Mouse (Mus musculus): Measurements from ENCODE around the gene Mknk1. TPM values are rescaled to one million over a fixed set of nuclear protein-coding genes. Genes with fewer than 3 reads are reported as not detected.

The Mknk1 gene
- polyA plus RNA-seq, 1 experiment from 2014 or later: 29.6 TPM

GRCm38 (mm10) chr4:115906791-115907190 is 67.8 kb downstream of the Mknk1 start:
- 85% methylated on average over 3 of the region's 3 CpGs for WGBS
- no peaks in the 10 kb centered on the region for H3K36me3 ChIP-seq
- DNase-seq (ENCODE audit: low spot score): no peak
- peaks cover 93% of the 10 kb centered on the region for H3K27me3 ChIP-seq (ENCODE audit: low read depth, poor library complexity, severe bottlenecking)
- no peak overlapping the region for H3K27ac ChIP-seq
- peaks cover 36% of the 10 kb centered on the region for H3K4me1 ChIP-seq
- H3K9me3 ChIP-seq (replicated peaks): no peaks in the 10 kb centered on the region
- no peak overlapping the region for H3K4me3 ChIP-seq

GRCm38 (mm10) chr4:115907994-115908393 is 69.0 kb downstream of the Mknk1 start:
- WGBS: 77% methylated on average over 1 of the region's 1 CpGs
- Histone ChIP-seq H3K36me3 (no peaks in the 10 kb centered on the region), H3K4me1 (peaks cover 40% of the 10 kb centered on the region), H3K27ac (no peak overlapping the region), H3K27me3 (ENCODE audit: low read depth, poor library complexity, severe bottlenecking) (peaks cover 94% of the 10 kb centered on the region), H3K4me3 (no peak overlapping the region), H3K9me3 (replicated peaks) (no peaks in the 10 kb centered on the region)
- DNase-seq (ENCODE audit: low spot score): no peak

- no peak for DNase-seq (ENCODE audit: low spot score)
- Histone ChIP-seq H3K4me3 (no peak overlapping the region), H3K27ac (no peak overlapping the region), H3K9me3 (replicated peaks) (no peaks in the 10 kb centered on the region), H3K36me3 (no peaks in the 10 kb centered on the region), H3K27me3 (ENCODE audit: low read depth, poor library complexity, severe bottlenecking) (peaks cover 94% of the 10 kb centered on the region), H3K4me1 (peaks cover 40% of the 10 kb centered on the region)
- whole genome bisulfite sequencing: 29% methylated on average over 7 of the region's 7 CpGs
These were observed 69.6 kb downstream of the Mknk1 start for GRCm38 (mm10) chr4:115908641-115909040.

GRCm38 (mm10) chr4:115911586-115911985 is 72.6 kb downstream of the Mknk1 start:
- DNase-seq (ENCODE audit: low spot score): no peak
- Histone ChIP-seq H3K27ac (peak overlapping the region; percentile 46; the same call in 1 of the 2 replicates), H3K4me3 (peak overlapping the region; percentile 18; the same call in 1 of the 2 replicates), H3K4me1 (peaks cover 17% of the 10 kb centered on the region), H3K36me3 (no peaks in the 10 kb centered on the region), H3K9me3 (replicated peaks) (no peaks in the 10 kb centered on the region), H3K27me3 (ENCODE audit: low read depth, poor library complexity, severe bottlenecking) (peaks cover 86% of the 10 kb centered on the region)
- WGBS: 1% methylated on average over 4 of the region's 4 CpGs

- WGBS: 85% methylated on average over 16 of the region's 16 CpGs
- Histone ChIP-seq H3K27me3 (ENCODE audit: low read depth, poor library complexity, severe bottlenecking) (peaks cover 97% of the 10 kb centered on the region), H3K36me3 (no peaks in the 10 kb centered on the region), H3K27ac (no peak overlapping the region), H3K4me1 (peaks cover 11% of the 10 kb centered on the region), H3K4me3 (no peak overlapping the region), H3K9me3 (replicated peaks) (no peaks in the 10 kb centered on the region)
- no peak for DNase-seq (ENCODE audit: low spot score)
These were observed 80.9 kb downstream of the Mknk1 start for GRCm38 (mm10) chr4:115919911-115920310.

- DNase-seq (ENCODE audit: low spot score): no peak
- no peaks in the 10 kb centered on the region for H3K36me3 ChIP-seq
- 86% methylated on average over 5 of the region's 5 CpGs for WGBS
These were observed 83.7 kb downstream of the Mknk1 start for GRCm38 (mm10) chr4:115922688-115923087.

GRCm38 (mm10) chr4:115923262-115923880 is 84.4 kb downstream of the Mknk1 start:
- DNase-seq (ENCODE audit: low spot score): no peak
- no peak overlapping the region for H3K4me3 ChIP-seq
- peaks cover 3% of the 10 kb centered on the region; the same call in 1 of the 2 replicates for H3K4me1 ChIP-seq
- H3K27me3 ChIP-seq (ENCODE audit: low read depth, poor library complexity, severe bottlenecking): peaks cover 96% of the 10 kb centered on the region
- no peaks in the 10 kb centered on the region for H3K36me3 ChIP-seq
- WGBS: 75% methylated on average over 16 of the region's 16 CpGs
- H3K27ac ChIP-seq: no peak overlapping the region
- no peaks in the 10 kb centered on the region for H3K9me3 ChIP-seq (replicated peaks)

More at GRCm38 (mm10) chr4:115922688-115923087, 83.7 kb downstream of the Mknk1 start:
- no peaks in the 10 kb centered on the region for H3K9me3 ChIP-seq (replicated peaks)
- no peak overlapping the region for H3K4me3 ChIP-seq
- H3K27ac ChIP-seq: no peak overlapping the region
- peaks cover 96% of the 10 kb centered on the region for H3K27me3 ChIP-seq (ENCODE audit: low read depth, poor library complexity, severe bottlenecking)
- peaks cover 10% of the 10 kb centered on the region for H3K4me1 ChIP-seq

GRCm38 (mm10) chr4:115927637-115928036 is 88.6 kb downstream of the Mknk1 start:
- no peak for DNase-seq (ENCODE audit: low spot score)
- 52% methylated on average over 7 of the region's 7 CpGs for WGBS
- Histone ChIP-seq H3K36me3 (no peaks in the 10 kb centered on the region), H3K27me3 (ENCODE audit: low read depth, poor library complexity, severe bottlenecking) (peaks cover 96% of the 10 kb centered on the region), H3K27ac (no peak overlapping the region), H3K4me3 (no peak overlapping the region), H3K4me1 (0 out of 2 replicates have a peak, but pooled peaks cover 3% of the 10 kb centered on the region), H3K9me3 (replicated peaks) (no peaks in the 10 kb centered on the region)

Other genes with a start within 250 kb of the Mknk1 start
- not detected in 2 replicates for gene Cyp4a32, start 238.2 kb upstream of the Mknk1 start, polyA plus RNA-seq (2016; fragmentation: Nextera tagmentation; extraction: Ambion mirVana)
- not detected in 2 replicates for gene Cyp4b1, start 191.5 kb upstream of the Mknk1 start, polyA plus RNA-seq (2016; fragmentation: Nextera tagmentation; extraction: Ambion mirVana)
- 30.8 and 34.0 TPM in 2 replicates for gene Efcab14, start 101.5 kb upstream of the Mknk1 start, polyA plus RNA-seq (2016; fragmentation: Nextera tagmentation; extraction: Ambion mirVana)
- gene Tex38, start 58.2 kb upstream of the Mknk1 start, polyA plus RNA-seq (2016; fragmentation: Nextera tagmentation; extraction: Ambion mirVana): 0.43 TPM in 1 of 2 replicates, not detected in the other
- gene Atpaf1, start 54.4 kb upstream of the Mknk1 start, polyA plus RNA-seq (2016; fragmentation: Nextera tagmentation; extraction: Ambion mirVana): 55.8 and 58.0 TPM in 2 replicates
- 4.4 and 6.5 TPM in 2 replicates for gene Mob3c, start 11.1 kb upstream of the Mknk1 start, polyA plus RNA-seq (2016; fragmentation: Nextera tagmentation; extraction: Ambion mirVana)
- not detected in 2 replicates for gene Kncn, start 45.2 kb downstream of the Mknk1 start, polyA plus RNA-seq (2016; fragmentation: Nextera tagmentation; extraction: Ambion mirVana)
- gene 6430628N08Rik, start 51.5 kb downstream of the Mknk1 start, polyA plus RNA-seq (2016; fragmentation: Nextera tagmentation; extraction: Ambion mirVana): 0.11 TPM in 1 of 2 replicates, not detected in the other
- 0.05 and 0.11 TPM in 2 replicates for gene Dmbx1, start 100.7 kb downstream of the Mknk1 start, polyA plus RNA-seq (2016; fragmentation: Nextera tagmentation; extraction: Ambion mirVana)
- 0.49 and 0.58 TPM in 2 replicates for gene Faah, start 178.7 kb downstream of the Mknk1 start, polyA plus RNA-seq (2016; fragmentation: Nextera tagmentation; extraction: Ambion mirVana)
- gene Nsun4, start 214.7 kb downstream of the Mknk1 start, polyA plus RNA-seq (2016; fragmentation: Nextera tagmentation; extraction: Ambion mirVana): 16.5 and 17.8 TPM in 2 replicates
- gene Uqcrh, start 235.9 kb downstream of the Mknk1 start, polyA plus RNA-seq (2016; fragmentation: Nextera tagmentation; extraction: Ambion mirVana): 486 and 492 TPM in 2 replicates
- 73.4 and 81.0 TPM in 2 replicates for gene Lrrc41, start 236.1 kb downstream of the Mknk1 start, polyA plus RNA-seq (2016; fragmentation: Nextera tagmentation; extraction: Ambion mirVana)

Measured in limb, embryonic 10.5 days (tissue).